Mouse (Mus musculus) spleen, postnatal 14 days (tissue): ENCODE measurements around the gene Gfpt1.
"Not testable (repeated sequence)": the region's sequence is repeated elsewhere in the genome, so short reads cannot be mapped to it uniquely, and the experiment has no call there.

ENCODE experiments used
- DNase-seq, 2 experiments: peaks; one replicate each; pipeline ENCODE4 v3.0.0; 2021 to 2022; ENCODE audit warnings: low spot score in 2 of 2

The Gfpt1 gene

DNA sequence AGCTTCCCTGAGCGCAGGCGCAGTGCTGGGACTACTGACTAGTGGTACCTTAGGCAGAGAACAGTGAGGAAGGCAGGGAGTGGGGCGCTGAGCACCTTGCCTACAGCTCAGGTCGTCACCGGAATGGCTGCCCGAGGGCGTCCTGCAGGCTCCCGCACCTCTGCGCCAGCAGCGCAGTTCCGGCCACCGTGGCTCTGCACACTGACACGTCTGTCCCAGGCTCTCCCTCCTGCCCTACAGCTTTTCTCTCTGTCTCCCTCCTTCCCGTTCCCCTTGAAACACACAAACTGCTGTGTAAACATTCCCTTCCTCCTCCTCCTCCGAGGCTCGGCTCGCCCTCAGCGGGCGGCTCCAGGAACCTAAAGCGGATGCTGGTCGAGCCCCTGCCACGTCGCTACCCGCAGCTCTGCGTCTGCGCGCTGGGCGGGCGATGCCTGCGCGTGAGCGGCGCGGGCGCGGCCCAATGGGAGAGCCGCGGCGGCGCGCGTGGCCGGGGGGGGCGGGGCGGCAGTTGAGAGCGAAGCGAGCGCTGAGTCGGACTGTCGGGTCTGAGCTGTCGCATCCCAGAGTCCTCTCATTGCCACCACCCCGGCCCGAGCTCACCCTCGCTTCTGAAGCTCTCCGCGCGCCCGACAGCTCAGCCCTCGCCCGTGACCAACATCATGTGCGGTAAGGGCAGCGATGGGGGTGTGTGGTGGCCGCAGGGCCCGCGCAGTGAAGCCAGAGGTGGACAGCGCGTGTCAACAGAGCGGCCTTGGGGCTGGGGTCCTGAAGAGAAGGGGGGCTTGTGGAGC is at the start of gene Gfpt1:
Gene Gfpt1, plus strand, starts transcription at position 510 of the 794 bp plus-strand sequence.
- peak; percentile 84 to 91 for DNase-seq

DNA sequence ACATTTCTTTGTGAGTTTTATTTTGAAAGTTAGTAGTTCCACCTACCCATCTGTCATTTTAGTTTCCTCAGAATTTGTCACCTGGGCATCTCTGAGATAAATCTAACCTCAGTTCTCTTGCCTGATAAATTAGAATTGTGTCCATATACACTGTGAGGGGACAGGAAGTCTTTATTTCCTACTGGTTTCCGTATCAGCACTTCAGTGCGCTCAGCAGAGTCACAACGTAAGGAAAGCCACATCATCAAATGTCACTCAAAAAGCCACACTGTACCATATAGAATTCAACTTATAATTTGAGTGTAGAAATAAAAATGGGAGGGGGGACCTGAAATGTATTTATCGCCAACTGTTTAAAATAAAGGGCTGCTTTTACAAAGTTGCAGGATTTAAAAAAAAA is 48.4 kb upstream of the Gfpt1 start:
- DNase-seq: no peak

DNA sequence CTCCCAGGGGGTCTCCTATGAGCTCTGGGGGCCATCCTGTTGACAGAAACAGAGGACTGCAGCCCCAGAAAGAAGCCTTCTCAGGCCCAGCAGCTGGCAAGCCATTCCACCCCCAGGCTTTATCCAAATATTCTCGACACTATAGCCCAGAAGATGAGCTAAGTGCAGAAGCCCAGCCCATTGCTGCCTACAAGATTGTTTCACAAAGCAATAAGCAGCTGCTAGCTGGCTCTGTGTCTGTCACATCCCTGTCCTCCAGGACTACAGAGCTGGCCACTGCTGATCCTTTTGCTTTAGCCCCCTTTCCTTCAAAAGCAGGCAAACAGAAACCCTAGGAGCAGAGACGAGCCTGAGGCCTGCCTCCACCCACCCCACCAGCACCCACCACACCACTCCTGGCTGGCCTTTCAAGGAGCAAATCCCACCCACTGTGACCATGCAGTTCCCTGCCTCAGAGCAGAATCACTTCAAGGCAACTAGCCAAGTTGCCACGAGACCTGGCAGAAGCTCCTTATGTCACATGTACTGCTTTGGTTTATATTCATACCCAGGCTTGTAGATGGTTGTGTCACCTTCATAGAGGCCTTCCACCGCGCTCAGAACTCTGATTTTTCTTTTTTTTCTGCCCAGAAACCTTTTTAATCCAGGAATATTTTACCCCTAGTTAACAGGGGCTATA is 45.9 kb upstream of the Gfpt1 start:
- DNase-seq: no peak

DNA sequence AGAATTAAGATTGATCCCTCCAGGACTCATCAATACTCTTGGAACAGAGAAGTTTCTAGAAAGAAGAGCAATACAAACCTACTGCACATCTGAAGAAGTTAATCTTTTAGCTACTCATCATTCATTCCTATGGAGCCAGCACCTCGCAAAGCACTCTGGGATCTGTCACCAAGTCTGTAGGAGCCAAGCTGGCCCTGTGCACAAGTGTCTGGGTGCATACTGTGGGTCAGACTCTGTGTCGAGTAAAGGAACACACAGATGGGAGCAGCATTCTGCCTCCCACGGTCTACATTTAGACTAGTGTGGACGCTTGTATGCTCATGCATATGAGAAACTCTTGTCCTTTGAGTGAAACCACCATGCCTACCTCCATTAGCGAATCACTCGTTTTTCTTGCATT is 45.3 kb upstream of the Gfpt1 start:
- DNase-seq: no peak

DNA sequence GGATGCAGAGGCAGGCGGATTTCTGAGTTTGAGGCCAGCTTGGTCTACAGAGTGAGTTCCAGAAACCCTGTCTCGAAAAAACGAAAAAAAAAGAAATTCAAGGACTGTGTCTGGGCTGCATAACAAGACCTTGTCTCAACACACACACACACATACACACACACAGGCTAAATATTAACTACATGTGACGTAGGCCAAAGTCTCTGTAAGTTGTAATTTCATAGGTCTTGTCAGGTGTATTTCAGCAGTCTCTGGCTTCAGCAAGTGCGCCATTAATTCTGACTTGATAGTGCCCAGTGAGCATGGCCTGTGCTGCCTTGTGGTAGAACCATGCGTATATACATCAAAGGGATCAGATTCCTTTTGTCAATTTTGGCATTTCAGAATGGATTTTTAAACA is 40.7 kb upstream of the Gfpt1 start:
- DNase-seq: no peak

DNA sequence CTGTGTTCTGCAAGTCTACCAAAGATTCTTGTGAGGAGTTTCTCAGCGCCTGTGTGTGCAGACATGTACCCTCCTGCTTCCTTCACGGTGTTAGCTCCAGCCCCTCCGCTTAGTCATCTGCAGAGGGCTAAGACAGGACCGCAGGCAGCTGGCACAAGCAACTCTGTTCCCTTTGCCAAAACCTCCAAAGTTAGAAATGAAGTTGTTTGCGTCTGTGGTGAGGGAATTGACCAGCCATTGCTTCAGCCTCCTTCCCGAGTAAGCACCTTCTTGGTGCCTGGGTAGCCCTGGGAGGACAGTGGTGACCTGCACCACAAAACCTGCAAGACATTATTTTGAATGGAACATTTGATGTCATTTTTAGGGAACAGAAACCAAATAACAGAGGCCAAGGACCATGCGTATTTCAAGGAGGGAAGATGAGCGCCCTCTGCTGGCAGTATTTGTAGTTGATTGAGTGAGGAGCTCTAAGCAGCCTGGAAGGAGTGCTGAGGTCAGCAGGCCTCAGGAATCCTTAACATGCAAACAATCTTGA is 40.1 kb upstream of the Gfpt1 start:
- peak; percentile 61 to 83 for DNase-seq

DNA sequence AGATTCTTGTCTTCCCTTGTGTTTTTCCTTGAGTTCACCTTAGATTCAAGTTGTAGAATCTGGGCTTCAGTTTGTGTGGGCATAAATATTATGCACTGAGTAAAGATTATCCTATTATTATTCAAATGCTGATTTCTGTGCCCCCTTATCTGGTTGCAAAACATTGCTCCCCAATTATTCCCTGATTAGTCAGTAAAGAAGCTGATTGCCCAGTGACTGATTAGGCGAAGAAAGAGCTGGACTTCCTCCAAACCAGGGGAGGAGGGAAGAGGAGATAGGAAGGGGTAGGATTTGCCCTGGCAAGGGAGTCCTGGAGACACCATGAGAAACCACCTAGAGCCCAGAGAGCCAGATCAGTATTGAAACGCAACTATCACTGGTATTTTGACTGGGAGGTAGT is 38.5 kb upstream of the Gfpt1 start:
- DNase-seq: no peak

DNA sequence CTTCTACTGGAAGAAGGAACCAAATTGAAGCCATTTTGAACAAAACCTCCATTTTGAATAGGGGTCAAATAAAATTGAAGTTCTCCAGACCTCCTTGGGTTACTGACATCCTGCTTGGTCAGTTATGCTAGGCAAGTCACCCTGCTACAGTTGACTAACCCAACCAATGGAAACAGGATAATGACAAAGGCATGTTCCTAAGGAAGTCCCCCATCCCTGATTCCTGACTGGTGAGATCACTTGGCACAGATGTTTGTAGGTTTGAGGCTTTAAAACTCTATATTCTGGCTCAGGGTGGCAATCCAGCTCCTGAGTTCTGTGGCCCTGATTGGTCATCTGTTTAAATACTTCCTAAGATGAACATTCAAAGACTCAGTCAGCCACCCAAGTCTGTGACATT is 37.1 kb upstream of the Gfpt1 start:
- no peak for DNase-seq

DNA sequence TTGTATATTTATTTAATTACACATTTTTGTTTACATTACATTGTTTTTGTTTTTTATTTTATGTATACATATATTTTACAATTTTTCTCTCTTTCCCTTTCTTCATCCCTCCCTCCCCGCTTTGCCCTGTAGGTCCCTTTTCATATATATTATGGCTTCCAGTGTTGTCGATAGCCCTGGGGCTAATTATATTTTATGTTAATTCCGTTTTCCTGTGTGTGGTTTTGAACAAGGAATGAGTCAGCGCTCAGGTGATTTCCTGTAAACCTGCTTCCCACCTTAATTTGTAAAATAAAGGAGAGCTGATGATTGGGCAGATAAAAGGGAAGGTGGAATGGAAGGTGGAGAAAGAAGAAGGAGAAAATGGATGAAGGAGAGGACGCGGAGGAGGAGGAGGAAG is 33.8 kb upstream of the Gfpt1 start, which contains the start of gene Nfu1:
Gene Nfu1, plus strand, starts transcription at position 350 of the 400 bp plus-strand sequence.
- no peak for DNase-seq

DNA sequence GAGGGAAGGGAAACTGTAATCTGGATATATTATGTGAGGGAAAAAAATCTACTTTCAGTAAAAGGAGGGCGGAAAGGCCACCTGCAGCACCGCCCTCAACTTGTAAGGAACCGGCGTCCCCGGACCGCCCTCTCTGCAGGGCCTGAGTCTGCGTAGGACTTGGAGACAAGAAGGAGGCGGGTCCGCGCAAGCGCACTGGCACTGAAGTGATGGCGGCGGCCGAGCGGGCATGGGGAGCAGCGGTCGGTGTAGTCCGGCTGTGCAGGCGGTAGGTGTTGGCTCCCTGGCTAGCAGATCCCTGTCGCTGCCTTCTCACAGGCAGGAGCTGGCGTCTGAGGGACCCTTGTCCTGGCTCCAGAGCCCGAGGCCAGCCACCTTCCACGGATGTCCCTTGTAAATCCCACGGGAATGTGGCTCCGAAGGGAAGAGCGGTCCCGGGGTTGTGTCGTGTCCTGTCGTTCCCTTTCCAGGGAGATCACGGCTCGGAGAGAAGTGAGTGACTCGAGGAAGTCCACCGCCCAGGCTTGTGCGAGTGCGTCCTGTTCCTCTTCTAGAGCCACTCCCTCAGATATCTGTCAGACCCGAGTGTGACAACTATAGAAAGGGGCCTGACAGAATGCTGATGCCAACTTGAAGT is 32.8 kb upstream of the Gfpt1 start:
- peak; percentile 91 to 94 for DNase-seq

DNA sequence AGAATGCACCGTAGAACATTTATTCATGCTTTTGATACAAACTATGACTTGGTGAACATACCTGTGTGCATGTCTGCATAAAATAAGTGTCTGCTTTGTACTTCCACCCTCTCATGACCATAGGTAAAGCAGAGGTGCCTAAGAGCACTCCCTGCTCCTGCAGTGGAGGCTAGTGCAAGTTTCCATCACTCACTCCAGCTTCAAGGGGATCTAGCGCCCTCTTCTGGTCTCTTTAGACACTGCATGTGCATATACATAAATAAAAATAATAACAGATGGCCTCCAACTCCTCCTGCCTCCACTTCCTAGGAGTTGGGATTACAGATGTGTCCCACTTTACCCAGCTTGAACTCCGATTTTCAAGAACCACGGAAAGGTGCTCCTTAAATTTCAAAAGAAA is 25.7 kb upstream of the Gfpt1 start:
- peak in 1 of 2 experiments; percentile 27 for DNase-seq

DNA sequence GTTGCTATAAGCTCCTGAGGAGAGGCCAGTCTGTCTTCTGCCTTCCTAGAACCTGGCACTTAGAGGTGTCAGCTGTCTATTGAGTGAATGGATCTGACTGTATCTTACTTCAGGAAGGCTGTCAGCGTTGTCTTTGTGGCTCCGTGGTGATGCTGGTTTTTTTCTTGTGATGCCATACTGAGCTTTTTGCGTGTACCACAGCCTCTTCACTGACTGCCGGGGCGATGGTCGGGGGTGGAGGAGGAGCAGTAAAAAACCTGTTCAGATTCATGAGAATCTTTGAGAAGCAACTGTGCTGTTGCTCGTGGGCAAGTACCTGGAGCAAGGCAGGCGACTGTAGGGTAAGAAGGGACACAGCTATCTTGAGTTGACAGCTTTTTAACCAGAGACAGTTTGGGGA is 23.8 kb upstream of the Gfpt1 start:
- no peak for DNase-seq

DNA sequence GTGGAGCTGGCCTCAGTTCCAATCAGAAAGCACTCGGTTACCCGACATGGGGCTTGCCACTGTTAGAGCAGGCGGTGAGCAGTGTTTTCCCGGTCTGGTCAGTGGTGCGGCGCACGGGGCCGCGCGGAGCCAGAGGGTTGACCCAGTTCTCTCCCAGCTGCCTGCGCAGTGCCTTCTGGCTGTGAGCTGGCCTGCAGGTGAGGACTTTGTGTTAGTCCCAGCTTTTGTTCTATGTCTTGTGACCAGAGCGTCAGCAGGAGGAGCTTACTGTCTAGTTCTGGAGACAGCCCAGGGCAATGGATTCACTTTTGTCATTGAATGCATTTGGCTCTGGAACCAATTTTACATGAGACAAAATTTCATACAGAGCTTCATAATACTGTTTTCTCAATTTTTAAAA is 20.9 kb upstream of the Gfpt1 start:
- no peak for DNase-seq

DNA sequence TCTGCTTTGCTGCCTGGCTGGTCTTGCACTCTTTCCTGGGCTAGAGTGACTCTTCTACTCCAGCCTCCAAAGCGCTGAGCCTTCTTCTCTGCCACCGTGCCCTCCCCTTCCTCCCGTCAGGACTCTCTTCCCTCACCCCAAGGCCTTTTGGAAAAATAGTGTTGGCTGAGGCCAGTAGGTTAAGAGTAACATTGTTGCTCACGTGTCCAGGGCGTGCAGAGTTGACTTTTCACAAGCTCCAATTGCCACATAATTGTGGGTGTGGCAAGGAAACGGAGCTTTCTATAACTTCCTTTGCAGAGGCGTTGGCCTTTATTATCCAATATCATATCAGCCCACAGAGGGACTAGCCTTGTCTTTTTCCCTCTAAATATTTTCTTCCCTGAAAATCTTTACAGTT is 15.7 kb upstream of the Gfpt1 start:
- no peak for DNase-seq

DNA sequence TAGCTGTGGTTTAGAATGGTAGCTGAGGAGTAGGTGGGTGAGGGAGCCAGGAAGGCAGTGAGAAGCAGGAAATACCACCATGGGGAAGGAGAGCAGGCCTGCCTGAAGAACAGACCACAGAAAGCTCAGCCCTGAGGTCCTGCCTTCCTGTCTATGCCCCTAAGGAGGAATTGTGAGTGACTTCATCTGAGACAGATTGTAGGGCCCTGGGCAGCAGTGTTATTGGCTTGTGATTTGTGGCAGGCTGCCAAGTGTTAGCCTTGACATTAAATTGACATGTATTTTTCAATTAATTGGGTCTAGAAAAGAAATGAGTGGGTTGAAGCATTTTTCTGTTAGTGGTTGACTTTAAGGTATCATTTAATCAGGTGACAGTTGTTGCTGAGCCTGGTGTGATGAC is 13.8 kb upstream of the Gfpt1 start:
- DNase-seq: no peak

DNA sequence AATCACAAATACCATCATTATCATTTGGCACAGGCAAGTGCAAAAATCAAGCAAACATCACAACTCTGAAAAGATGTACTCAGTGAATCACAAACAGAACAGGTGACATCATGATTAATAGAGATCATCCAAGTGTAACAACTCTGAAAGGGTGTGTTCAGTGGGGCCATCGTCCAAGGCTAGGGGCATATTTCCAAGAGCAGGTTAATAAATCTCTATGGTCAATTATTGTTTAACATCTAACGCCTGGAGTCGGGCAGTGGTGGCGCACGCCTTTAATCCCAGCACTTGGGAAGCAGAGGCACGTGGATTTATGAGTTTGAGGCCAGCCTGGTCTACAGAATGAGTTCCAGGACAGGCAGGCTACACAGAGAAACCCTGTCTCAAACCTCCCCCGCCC is 11.3 kb upstream of the Gfpt1 start:
- DNase-seq: not testable (repeated sequence)

DNA sequence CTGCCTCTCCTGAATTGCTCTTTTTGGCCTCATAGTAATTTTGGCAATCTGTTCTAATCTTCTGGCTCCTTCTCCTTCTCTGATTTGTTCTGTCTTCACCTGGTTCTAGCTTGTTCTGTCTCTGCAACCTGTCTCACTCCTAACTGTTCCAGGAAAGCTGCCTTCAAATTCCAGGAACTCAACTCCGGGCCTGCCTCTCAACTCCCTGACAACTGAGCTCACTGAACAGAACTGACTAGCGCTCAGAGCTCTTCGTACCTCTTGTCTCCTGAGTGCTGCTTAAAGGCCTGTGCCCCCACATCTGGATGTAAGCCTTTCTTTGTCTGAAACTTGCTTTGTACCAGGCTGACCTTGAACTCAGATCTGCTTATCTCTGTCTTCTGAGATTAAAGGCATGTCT is 10.2 kb upstream of the Gfpt1 start:
- no peak for DNase-seq

DNA sequence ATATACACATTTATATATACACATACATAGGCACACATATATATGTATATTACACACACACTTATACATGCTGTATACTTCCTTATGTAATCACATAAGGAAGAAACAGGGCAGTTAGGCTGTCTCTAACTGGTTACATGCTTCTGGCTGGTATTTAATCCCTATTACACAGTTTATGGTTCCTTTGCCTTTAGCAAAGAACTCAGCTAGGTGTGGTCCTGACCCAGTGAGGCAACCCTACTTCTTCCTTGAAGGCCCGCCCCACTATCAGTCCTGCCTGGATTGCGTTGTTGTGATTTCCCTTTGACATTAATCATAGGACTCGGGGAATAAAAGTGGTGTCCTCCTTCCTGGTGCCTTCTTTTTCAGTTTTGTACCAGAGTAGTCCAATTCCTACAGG is 8.3 kb upstream of the Gfpt1 start:
- DNase-seq: no peak

DNA sequence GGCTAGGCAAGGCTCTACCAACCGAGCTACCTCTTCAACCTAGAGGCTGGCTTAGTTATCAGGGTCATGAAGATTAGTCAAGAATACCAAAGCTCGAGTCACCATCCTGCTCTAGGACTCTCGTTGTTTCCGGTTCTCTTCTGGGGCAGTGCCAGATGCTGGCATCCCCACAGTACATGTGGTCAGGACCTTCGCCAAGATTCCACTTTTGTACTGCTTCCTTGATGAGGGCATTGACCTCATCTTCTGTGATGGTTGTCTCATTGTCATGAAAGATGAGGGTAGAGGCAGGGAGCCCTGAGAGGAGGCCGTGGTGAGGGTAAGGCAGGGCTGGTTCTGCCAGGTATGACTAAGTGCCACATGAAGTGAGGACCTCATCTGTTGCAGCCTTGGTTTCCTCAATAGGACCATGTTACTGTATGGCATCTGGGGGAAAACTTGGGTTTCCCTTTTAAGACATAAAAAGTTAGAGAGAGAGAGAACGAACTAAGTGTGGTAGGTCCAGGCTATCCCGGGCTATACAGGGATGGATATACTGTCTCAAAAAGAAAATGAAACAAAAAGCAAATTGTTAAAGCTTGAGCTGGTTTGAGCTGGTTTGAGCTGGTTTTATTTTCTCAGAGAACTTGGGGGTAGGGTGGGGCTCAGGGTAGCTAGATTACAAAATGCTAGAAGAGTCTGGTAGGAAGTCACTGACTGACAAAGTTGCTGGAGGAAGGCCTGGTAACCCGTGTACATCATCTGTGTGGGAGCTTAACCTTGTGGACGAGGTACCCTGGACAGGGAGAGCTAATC is 4.6 kb upstream of the Gfpt1 start:
- no peak for DNase-seq

DNA sequence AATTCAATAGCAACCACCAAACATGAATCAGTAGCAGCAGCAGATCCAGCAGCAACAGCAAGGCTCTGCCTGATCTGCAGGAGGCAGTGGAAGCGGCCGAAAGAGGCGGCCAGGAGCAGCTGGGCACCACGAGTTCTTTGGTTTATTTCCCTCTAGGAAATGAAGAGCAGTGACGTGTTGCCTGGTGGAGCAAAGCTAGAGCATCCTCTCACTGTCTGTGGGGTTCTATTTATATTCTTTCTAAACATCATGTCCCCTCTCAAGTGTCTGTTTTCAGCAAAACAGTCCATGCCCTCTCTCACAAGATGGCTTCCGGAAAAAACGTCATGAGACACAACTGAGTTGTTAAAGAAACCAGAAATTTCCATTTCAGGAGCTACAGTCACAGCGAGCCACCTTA is 3.5 kb upstream of the Gfpt1 start:
- no peak for DNase-seq

DNA sequence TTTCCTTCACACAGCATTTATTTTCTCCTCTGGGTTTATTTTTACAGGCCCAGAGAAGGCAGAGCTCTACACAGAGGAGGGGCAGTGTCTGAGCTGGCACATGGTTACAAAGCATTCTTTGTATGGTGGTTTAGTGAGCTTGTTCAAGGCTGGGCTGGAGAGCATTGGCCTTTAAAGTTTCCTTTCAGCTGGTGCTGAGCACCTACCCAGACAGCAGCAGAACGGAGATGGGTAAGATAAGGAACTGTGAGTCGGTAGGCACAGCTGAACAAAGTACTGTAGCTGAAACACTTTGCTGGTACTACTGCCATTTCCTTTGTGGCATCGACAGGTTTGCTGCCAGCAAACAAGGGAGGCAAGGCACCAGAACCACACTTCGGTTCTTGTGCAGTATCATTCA is 1.7 kb upstream of the Gfpt1 start:
- no peak for DNase-seq

DNA sequence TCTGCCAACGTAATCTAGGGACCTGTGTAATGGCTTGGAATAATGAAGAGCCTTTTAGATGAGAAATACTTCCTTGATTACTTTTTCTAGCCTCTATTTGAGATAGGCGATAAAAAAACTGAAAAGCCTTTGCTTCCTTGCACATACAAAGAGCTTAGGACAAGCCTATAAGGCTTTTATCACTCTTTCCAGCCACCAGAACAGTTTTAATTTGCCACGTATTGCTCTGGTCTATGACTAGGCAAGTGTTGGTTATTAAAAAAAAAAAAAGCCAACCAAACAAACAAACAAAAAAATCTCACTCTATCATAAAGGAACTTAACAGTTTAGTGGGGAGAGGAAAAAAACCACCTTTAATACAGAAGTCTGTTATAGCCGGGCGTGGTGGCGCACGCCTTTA is 1.2 kb upstream of the Gfpt1 start:
- no peak for DNase-seq
